Mouse (Mus musculus): ENCODE measurements around the gene Oaz3. TPM values are rescaled to one million over a fixed set of nuclear protein-coding genes. Genes with fewer than 3 reads are reported as not detected.

Gene Oaz3
- total RNA-seq, 2 experiments from 2014 or later: not detected

DNA sequence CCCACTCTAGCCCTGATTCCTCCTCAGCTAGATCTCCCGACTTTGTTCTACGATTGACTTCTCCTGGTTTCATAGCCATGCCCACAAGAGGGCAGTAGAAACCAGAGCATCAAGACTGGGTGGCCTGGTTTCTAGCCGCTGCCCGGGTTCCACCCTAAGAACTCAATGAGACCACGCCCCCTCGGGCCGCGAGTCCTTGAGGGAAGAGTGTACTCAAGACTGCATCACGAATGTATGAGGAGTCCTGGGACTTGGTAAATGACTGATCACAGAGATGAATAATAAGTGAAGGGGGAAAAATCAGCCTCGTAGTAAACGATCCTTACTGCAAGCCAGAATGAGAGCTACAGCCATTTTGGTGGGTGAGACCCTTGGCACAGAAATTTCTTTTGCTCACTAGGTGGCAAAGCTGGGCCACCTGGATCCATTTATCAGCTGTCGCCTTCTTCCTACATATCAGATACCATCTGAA lies 12.8 kb upstream of the Oaz3 start:
- DNase-seq: peak; percentile 75

DNA sequence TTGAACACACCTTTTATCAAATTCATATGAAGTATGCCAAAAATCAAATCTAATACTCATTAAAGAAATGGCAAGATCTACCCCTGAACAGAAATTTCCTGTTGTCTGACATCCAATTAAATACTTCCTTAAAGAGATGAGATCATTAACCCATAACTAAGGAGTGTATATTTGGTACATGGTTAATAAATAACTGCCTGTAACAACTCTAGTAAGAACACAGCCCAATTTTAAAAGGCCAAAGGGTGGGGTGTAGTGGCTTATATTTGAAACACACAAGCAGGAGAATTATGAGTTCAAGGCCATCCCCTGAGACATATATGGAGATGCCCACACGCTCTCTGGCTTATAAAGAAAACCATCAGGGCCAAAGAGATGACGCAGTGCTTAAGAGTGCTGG lies 5.7 kb upstream of the Oaz3 start:
- DNase-seq: no peak

DNA sequence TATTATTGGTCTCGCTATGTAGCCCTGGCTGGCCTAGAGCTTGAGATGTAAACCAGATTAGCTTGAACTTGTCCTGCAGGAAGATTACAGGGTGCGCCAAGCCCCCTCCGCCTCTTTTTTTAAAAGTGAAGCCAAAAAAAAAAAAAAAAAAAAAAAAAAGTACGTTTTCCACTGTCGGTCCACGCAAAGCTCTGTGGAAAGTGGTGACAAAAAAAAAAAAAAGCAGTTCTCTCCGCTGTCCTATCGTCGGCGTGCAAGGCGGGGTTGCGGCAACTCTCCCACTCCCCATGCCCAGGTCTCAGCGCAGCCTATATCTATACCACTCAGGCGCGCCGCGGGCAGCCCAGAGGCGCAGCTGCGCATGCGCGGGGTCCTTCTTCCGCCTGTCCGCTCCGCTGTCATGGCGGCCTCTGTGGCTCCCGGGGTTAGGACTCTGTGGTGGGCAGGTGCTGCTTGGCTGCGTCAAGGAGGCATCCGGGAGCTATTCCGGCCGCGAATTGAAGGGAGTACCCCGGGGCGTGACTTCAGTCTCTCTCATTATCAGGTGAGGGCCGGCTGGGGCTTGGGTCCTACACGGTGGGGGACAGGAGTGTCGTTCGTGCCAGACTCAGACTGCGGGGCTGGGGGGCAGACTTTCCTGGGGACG lies 641 bp downstream of the Oaz3 start, which contains the start of gene Mrpl9:
TSS of gene Mrpl9 (plus strand) at position 368 of the 646 bp plus-strand sequence.
- DNase-seq: peak; percentile 97

DNA sequence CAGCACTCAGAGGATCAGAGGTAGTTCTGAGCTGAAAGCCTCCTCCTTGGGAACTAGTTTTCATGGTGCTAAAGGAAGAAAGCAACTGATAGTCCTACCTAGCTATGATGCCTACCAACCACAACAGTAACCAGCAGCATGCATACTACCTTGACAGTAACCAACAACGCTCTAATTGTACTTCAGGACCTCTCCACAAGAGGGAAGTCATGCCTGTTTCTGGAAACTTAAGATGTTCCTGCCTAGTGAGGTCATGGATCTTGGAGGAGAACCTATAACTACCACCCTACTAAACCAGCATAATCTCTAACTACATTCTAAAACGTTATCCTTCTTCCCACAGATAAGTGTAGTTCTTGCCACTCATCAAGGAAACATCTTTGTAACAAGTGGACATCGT lies 2.5 kb downstream of the Oaz3 start:
- no peak for DNase-seq

DNA sequence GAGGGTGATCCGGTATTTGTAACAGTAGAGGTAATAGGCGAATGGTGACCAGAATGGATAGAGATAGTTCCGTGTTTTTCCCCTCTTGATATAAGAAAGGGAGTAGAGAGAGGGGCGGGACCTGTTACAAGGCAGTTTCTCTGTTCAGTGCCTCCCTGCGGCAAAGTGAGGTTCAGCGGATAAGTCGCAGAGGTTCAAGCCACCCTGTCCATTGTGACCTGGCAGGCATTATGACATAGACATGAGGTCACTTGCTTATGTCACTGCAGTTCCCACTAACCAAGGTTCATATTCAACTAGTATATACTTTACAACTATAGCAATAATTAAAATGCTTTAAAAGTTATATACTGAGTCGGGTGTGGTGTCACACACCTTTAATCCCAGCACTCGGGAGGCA lies 7.3 kb downstream of the Oaz3 start:
- DNase-seq: no peak

DNA sequence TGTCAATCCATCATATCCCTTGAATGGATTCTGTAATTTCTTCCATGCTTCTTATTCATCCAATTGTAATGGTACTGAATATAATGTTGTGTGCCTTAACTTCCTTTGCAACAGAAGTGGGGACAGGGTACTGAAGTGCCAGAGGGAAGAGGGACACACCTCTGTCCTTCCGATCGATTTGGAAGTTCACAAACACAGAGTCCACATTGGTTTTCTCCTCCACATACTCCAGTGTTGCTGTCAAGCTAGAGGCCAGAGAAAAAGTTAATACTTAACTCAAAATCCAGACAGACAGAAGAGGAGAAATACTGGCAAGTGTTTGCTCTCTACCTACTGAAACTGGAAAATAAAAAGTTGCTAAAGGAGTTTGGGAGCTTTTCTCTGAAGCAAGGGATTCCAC lies 9.4 kb downstream of the Oaz3 start:
- DNase-seq: no peak

DNA sequence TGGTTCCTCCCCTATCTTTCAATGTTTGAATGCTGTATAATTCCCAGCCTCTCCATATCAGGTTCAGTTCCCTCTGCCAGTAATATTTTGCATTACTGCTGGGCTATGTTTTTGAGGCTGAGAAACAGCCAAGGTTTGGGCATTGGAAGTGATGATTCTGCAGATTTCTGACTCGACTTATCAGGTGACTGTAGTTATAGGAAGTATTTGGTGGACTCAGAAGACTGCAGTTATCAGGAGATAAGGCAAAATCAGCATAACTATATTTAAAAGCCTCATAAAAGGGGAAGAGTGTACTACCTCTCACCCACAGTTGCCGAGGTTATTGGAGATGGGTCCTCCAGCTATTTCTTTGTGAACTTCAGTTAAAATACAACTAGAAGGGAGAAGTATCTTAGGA lies 12.7 kb downstream of the Oaz3 start:
- no peak for DNase-seq

DNA sequence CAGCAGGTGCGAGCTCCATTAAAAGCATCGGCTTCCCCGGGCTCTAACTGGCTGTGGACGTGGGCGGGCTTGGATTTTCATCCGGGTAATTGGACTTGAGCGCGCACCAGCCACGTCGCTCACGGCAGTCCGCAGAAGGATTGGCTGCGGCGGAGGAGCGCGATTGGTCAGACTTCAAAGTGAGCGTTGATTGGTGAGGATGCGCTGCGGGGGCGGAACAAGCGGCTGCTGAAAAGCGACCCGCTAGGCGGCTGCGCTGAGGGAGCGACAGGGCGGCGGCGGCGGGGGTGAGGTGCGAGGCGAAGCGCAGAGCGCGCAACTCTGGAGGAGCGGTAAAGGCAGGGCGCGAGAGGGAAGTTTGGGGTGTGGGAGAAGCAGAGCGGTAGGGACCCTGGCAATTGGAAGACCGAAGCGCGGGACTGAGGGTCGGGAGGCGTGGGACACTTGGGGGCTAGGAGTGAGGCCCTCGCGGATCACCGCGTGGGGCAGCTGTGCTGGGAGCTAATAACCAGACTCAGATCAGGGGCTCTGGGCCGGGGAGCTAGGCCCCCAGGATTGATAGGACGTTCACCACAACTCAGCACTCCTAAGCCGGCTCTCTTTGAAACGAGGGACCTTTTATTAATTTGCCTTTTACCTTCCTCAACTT lies 30.6 kb downstream of the Oaz3 start, which contains the start of gene Tdrkh:
TSS of gene Tdrkh (plus strand) at position 243 of the 649 bp plus-strand sequence.
- DNase-seq: peak; percentile 92

DNA sequence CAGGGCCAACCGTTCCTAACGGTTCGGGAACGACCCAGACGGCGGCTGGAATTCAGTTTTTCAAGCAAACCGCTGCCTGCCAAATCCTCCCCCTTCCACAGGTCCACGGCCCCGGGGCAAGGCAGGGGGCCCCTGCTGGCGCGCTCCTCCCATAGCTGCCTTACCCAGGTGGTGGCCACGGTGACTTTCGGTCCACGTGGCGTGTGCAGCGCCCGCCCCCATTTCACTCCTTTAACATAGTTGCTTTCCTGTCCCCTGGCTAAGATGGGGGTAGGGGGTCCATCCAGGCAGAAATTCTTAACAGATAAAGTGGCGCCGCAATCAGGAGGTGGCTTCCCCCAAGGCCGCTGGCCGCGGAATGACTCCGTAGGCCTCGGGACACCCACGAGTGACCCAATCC lies 31.2 kb downstream of the Oaz3 start:
- peak; percentile 17 for DNase-seq

DNA sequence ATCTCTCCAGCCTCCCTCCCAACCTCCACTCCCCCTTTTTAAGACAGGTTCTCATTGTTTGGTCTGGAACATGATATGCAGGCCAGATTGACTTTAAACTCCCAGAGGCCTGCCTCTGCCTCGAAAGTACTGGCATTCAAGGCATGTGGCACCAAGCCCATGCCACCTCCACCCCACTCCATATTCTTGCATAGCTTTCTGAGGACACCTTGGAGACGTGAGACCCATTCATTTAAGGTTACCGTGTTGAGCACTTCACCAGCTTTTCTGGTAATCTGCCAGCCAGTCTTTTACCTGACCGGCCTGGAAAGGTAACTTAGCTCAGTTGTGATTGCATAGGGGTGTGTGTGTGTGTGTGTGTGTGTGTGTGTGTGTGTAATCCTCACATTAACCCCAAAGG lies 38.2 kb downstream of the Oaz3 start:
- DNase-seq: no peak

DNA sequence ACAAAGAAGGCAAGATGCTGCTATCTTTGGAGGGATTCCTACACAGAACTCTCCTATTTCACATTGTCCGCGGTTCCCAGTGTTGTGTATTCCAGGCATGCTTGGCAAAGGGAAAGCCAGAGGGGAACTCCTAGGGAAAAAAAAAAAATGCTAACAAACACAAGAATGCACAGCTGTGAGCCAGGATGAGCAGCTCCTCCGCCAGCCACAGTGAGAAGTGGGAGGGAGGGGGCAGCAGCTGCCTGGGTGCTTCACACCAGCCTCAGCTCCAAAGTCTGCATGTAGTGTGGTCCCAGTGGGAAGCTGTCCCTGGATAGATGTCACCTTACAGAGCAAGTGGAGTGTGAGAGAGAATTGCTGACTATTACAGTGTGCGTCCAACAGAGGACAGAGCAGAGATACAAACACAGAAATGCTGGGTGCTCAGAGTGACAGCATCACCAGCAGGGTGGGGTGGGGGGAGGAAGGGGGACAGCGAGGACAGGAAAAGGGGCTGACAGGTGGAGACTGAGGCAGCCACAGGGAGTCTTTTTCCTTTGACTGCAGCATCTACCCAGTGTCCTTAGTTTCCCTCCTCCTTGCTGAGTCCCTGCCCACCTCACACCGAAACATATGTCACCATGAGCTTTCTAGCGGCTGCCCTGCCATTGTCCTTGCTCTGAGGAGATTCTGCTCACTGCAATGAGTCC lies 39.2 kb downstream of the Oaz3 start:
- DNase-seq: no peak

DNA sequence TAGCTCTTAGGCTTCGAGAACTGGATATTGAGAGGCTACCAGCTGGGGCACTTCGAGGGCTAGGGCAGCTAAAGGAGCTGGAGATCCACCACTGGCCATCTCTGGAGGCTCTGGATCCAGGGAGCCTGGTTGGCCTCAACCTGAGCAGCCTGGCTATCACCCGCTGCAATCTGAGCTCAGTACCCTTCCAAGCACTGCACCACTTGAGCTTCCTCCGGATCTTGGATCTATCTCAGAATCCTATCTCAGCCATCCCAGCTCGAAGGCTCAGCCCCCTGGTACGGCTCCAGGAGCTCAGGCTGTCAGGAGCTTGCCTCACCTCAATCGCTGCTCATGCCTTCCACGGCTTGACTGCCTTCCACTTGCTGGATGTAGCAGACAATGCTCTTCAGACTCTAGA lies 41.3 kb downstream of the Oaz3 start:
- DNase-seq: no peak

DNA sequence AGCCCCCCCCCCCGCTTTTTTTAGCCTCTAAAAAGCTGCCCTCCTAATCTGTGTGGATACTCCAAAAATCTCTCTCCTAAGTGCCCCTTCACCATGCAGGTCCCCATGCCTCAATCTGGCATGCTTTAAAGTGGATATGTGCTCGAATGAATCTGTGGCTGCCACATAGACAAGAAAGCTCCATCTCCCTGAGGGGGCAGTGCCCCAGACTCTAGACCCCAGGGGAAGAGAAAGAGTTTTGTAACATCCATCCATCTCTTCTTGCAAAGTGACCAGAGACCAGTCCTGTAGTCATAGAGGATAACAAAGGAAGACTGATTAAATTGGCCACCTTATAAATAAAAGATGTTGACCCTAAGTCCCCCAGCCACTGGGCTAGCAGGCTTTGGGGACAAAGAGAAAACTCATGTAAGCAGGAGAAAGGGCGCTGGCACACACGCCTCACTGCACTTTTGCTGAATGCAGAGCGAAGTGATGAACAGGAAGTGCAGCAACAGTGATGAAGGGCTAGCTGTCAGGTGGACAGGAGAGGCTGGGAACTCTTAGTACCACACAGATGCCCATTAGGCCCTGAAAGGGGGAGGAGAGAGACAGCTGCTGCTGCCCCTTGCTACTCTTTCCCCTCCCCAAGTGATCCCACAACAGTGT lies 43.9 kb downstream of the Oaz3 start:
- no peak for DNase-seq

DNA sequence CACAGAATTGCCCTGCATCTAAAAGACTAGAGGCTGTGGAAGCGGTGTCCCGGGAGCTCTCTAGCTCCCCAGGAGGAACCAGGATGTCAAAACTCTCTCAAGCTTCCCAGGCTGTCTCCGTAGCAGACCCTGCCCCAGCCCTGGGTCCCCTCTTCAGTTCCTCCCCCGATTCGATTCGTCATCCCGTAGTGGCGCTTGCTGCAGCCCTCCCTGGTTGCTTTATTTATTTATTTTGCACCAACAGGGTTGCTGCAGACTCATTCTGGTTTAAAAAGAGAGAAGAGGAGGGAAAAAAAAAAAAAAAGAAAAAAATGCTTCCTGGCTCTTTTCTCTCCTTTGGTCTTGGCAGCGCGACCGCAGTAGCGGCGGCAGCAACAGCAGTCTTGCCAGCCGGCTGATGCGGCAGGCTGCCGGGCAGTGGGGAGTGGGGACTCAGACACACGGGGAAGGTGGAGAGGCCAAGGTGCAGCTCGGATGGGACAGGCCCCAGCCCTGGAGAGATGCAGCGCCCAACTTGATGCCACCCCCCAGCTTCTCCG lies 44.7 kb downstream of the Oaz3 start:
- no peak for DNase-seq

DNA sequence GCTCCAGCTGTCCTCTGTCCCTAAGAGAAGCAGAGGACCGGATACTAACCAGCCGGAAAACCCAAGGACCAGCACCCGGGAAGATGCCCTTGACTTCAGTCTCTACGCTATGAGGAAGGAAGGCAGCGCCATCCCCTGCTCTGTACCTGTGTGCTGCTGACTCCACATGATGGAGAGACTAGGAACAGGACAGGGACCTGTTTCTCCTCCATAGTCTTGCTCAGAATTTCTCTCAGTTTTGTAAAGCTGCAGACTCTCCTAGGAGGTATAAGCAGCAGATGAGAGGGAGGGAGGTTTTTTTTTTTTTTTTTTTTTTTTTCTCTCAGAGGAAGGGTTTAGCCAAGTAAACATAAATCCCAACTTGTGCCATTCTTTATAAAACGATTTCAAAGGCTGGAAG lies 45.5 kb downstream of the Oaz3 start, which contains the start of gene Lingo4:
TSS of gene Lingo4 (plus strand) at position 301 of the 400 bp plus-strand sequence.
- DNase-seq: no peak

DNA sequence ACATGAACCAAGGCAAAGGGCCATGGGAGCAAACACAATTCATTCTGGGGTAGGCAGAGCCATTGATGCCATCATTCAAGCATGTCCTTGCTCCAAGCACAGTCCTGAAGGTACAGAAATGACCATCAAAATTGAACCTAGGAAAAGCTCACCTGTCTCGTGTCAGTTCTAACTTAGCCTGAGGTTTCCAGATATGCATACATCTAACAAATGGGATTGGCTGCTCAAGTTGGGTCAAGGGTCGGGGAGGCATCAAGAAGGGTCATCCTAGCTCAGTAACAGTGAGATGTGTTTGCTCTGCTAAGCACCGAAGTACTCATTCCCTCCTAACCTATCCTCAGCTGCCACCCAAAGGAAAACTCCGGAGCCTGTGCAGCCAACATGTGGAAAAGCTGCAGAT lies 46.9 kb downstream of the Oaz3 start:
- no peak for DNase-seq

DNA sequence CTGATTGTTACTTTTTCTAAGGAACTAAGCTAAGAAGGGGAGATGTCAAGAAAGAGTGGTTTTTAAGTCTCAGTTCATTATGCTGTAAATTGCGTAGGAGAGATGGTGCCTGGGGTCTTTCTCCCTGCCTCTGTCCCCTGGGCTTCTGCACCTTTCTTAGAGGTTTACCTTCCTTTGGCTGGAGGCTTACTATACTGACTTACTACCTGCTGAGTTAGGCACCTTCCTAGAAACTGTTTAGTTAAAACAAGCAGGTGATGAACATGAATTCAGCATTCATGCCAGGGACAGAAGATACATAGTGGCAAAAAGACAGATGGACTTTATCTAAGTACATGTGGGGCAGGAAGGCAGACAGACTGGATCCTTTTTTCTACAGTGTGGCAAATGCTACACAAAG lies 47.4 kb downstream of the Oaz3 start:
- DNase-seq: no peak

DNA sequence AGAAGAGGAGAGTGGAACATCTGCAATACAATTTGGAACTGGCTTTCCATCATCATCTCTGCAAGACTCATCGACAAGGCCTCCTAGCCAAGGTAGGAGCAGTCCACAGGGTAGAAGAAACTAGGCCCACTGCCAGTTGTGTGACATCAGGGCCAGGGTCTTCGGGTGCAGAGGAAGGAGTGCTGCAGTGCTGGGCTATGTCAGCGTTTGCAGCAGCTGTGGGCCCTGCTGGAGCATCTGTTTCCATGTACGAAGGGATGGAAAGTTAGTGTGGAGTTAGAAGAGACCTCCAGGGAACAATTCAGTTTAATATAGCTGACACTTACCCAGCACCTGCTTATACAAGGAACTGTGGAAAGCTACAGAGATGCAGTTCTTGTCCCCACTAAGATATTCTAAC lies 50.7 kb downstream of the Oaz3 start:
- no peak for DNase-seq

DNA sequence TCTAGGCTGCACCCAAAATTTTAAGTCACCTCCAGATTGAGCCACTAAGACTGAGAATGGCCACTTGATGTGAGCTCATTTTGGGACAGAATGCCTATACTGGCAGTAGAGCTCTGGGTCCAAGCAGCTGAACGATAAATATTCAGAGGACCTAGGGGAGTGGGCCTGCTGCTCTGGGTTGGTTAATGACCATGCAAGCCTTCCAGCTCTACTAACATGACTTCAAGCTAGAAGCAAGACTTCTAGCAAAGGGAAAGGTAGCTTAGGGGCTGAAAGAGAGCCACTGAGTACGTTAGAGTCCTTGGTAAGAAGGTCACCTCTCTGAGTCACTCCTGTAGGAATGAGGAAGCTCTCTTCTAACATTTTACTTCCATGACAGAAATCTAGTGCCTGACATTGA lies 51.6 kb downstream of the Oaz3 start:
- DNase-seq: no peak

DNA sequence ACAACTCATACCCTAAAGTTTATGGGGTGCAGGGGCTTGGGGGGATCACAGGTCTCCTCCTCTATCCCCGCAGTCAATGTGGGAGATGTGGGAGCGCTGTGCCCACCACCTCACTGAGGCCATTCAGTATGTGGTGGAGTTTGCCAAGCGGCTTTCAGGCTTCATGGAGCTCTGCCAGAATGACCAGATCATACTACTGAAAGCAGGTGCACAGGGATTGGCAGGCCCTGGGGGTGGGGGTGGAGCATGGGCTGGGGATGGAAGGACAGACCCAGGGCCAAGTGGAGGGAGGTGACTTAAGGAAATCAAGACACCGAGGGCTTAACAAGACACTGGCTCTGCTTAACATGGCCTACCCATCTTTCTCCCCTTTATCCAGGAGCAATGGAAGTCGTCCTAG lies 52.7 kb downstream of the Oaz3 start:
- no peak for DNase-seq

DNA sequence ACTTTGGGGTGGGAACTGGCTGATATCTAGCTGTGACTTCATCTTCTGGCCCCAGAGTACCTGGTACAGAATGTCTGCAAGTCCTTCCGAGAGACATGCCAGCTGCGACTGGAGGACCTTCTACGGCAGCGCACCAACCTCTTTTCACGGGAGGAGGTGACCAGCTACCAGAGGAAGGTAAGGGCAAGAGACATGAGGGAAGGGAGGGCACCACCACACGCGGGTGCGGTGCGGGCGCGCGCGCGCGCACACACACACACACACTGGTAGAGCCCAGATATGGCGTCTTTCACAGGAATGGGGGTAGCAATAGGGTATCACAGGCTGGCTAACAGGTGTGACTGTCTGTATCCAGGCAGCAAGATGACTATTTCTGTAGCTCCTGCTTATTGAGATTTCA lies 54.3 kb downstream of the Oaz3 start:
- no peak for DNase-seq

DNA sequence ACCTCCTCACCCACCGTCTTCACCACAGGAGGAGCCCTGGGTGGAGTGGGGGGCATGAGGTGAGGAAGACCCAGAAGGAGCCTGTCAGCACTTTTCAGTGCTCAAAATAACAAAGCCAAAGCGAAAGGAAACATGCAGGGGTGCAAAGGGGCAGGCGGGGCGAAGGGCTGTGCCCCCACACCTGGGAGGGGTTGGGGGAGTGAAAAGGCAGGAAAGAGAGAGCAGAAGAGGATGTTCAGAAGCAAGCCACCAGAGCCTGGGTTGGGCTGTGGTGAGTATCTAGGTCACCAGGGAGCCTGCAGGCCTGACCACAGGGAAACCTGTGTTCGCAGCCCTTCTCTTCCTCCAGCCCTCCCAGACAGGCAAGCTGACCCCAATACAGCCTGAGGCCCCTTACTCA lies 55.7 kb downstream of the Oaz3 start:
- DNase-seq: no peak

DNA sequence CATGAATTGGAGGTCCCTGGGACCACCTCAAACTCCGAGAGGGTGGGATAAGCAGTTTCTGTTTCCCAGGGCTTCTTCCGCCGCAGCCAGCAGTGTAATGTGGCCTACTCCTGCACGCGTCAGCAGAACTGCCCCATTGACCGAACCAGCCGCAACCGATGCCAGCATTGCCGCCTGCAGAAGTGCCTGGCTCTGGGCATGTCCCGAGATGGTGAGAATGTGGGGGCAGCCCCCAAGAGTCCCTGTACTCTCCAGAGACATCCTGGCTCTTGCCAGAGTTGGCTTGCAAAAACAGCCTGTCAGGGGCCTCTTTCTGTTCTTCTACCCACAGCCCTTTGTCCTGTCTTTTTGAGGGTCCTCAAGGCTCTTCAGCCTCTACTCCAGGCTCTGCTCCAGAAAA lies 56.3 kb downstream of the Oaz3 start:
- no peak for DNase-seq
